Mouse (Mus musculus): ENCODE results near the gene Ube2g2.
"Not testable (repeated sequence)": the region's sequence is repeated elsewhere in the genome, so short reads cannot be mapped to it uniquely, and the experiment has no call there.

Ube2g2 gene

GRCm38 (mm10) chr10:77645571-77645970 lies 23.5 kb downstream of the Ube2g2 start:
- no peak for DNase-seq (ENCODE audit: low spot score)

- no peak for DNase-seq (ENCODE audit: low spot score)
Observed at GRCm38 (mm10) chr10:77647461-77647860, 25.4 kb downstream of the Ube2g2 start.

GRCm38 (mm10) chr10:77647901-77648300 lies 25.8 kb downstream of the Ube2g2 start:
- no peak for DNase-seq (ENCODE audit: low spot score)

- no peak for DNase-seq (ENCODE audit: low spot score)
Observed at GRCm38 (mm10) chr10:77652046-77652445, 30.0 kb downstream of the Ube2g2 start.

GRCm38 (mm10) chr10:77658286-77658994 lies 36.4 kb downstream of the Ube2g2 start:
- DNase-seq (ENCODE audit: low spot score) = no peak

- DNase-seq (ENCODE audit: low spot score) = no peak
Observed at GRCm38 (mm10) chr10:77663949-77664665, 42.0 kb downstream of the Ube2g2 start.

GRCm38 (mm10) chr10:77666342-77666741 lies 44.3 kb downstream of the Ube2g2 start:
- no peak for DNase-seq (ENCODE audit: low spot score)

GRCm38 (mm10) chr10:77667402-77667801 lies 45.3 kb downstream of the Ube2g2 start:
- DNase-seq (ENCODE audit: low spot score) = no peak

GRCm38 (mm10) chr10:77670710-77671109 lies 48.6 kb downstream of the Ube2g2 start:
- DNase-seq (ENCODE audit: low spot score) = no peak

GRCm38 (mm10) chr10:77671519-77671918 lies 49.4 kb downstream of the Ube2g2 start:
- DNase-seq (ENCODE audit: low spot score) = no peak

- no peak for DNase-seq (ENCODE audit: low spot score)
Observed at GRCm38 (mm10) chr10:77673765-77674164, 51.7 kb downstream of the Ube2g2 start.

- DNase-seq (ENCODE audit: low spot score) = no peak
Observed at GRCm38 (mm10) chr10:77677562-77677961, 55.5 kb downstream of the Ube2g2 start.

GRCm38 (mm10) chr10:77682994-77683393 lies 60.9 kb downstream of the Ube2g2 start:
- no peak for DNase-seq (ENCODE audit: low spot score)

GRCm38 (mm10) chr10:77684181-77684580 lies 62.1 kb downstream of the Ube2g2 start:
- no peak for DNase-seq (ENCODE audit: low spot score)

GRCm38 (mm10) chr10:77685895-77686664 lies 64.0 kb downstream of the Ube2g2 start, which contains the start of gene Tspear:
Gene Tspear (plus strand): TSS chr10:77686569.
- no peak for DNase-seq (ENCODE audit: low spot score)

- DNase-seq (ENCODE audit: low spot score) = no peak
Observed at GRCm38 (mm10) chr10:77687021-77687420, 64.9 kb downstream of the Ube2g2 start.

GRCm38 (mm10) chr10:77690356-77690807 lies 68.3 kb downstream of the Ube2g2 start, which contains the start of gene Gm19402:
Gene Gm19402 (minus strand): TSS chr10:77690757.
- not testable (repeated sequence) for DNase-seq (ENCODE audit: low spot score)
